Mouse (Mus musculus) C2C12 (cell line): ENCODE data around the gene Ankfy1.

ENCODE experiments used
- CEBPB ChIP-seq: IDR thresholded peaks from one replicate; pipeline ENCODE4 v1.6.1; 2011; ENCODE audit warnings: low read depth, mild to moderate bottlenecking, control low read depth, moderate library complexity
- CTCF ChIP-seq: IDR thresholded peaks from one replicate; pipeline ENCODE4 v1.5.1; 2011; ENCODE audit not compliant: control insufficient read depth, insufficient read depth, insufficient read length
- FOSL1 ChIP-seq: IDR thresholded peaks from one replicate; pipeline ENCODE4 v1.8.0; 2011; ENCODE audit warnings: mild to moderate bottlenecking, low read length; ENCODE audit not compliant: poor library complexity, insufficient read depth, severe bottlenecking
- MAX ChIP-seq: IDR thresholded peaks from one replicate; pipeline ENCODE4 v1.6.1; 2011; ENCODE audit warnings: mild to moderate bottlenecking, control low read depth
- MYOD1 ChIP-seq: IDR thresholded peaks from one replicate; pipeline ENCODE4 v1.6.1; 2011; ENCODE audit warnings: low read depth; ENCODE audit not compliant: control insufficient read depth, insufficient read length
- MYOG ChIP-seq: IDR thresholded peaks from one replicate; pipeline ENCODE4 v1.6.1; 2011; ENCODE audit not compliant: control insufficient read depth, insufficient read length; ENCODE audit errors: extremely low read depth
- USF1 ChIP-seq: IDR thresholded peaks from one replicate; pipeline ENCODE4 v1.6.1; 2011; ENCODE audit warnings: low read depth, mild to moderate bottlenecking, control low read depth, moderate library complexity

GRCm38 (mm10) chr11:72664641-72665040, 25.2 kb upstream of the Ankfy1 start:
- TF ChIP-seq CTCF (no peak), MYOG (no peak), MAX (no peak), MYOD1 (no peak), USF1 (no peak), CEBPB (no peak), FOSL1 (no peak)
